Mouse (Mus musculus): ENCODE measurements around the gene Clpb. TPM values are rescaled to one million over a fixed set of nuclear protein-coding genes. Genes with fewer than 3 reads are reported as not detected.
"Not testable (repeated sequence)": the region's sequence is repeated elsewhere in the genome, so short reads cannot be mapped to it uniquely, and the experiment has no call there.

Gene Clpb
- total RNA-seq (2022) = 10 to 100 TPM; 50.4 to 57.6 (median 54.6) TPM

- peak; percentile 86 to 96 for DNase-seq (ENCODE audit: low spot score in 2 of 2)
Measured at GRCm38 (mm10) chr7:101663514-101664159, at the start of gene Clpb. TSS of gene Clpb (plus strand) at chr7:101663633.

GRCm38 (mm10) chr7:101615406-101615805 lies 48.0 kb upstream of the Clpb start:
- DNase-seq (ENCODE audit: low spot score in 2 of 2) = no peak

GRCm38 (mm10) chr7:101616136-101616835 lies 47.1 kb upstream of the Clpb start:
- DNase-seq (ENCODE audit: low spot score in 2 of 2) = no peak

GRCm38 (mm10) chr7:101617438-101618165 lies 45.8 kb upstream of the Clpb start:
- DNase-seq (ENCODE audit: low spot score in 2 of 2) = peak; percentile 44 to 88

- no peak for DNase-seq (ENCODE audit: low spot score in 2 of 2)
Measured at GRCm38 (mm10) chr7:101618273-101618672, 45.2 kb upstream of the Clpb start.

- peak; percentile 30 to 52 for DNase-seq (ENCODE audit: low spot score in 2 of 2)
Measured at GRCm38 (mm10) chr7:101620373-101620772, 43.1 kb upstream of the Clpb start.

- DNase-seq (ENCODE audit: low spot score in 2 of 2) = not testable (repeated sequence)
Measured at GRCm38 (mm10) chr7:101621861-101622260, 41.6 kb upstream of the Clpb start.

- DNase-seq (ENCODE audit: low spot score in 2 of 2) = no peak
Measured at GRCm38 (mm10) chr7:101624283-101624682, 39.1 kb upstream of the Clpb start.

- DNase-seq (ENCODE audit: low spot score in 2 of 2) = not testable (repeated sequence)
Measured at GRCm38 (mm10) chr7:101627166-101627565, 36.3 kb upstream of the Clpb start.

- no peak for DNase-seq (ENCODE audit: low spot score in 2 of 2)
Measured at GRCm38 (mm10) chr7:101628481-101628880, 35.0 kb upstream of the Clpb start.

GRCm38 (mm10) chr7:101633629-101634177 lies 29.7 kb upstream of the Clpb start:
- no peak for DNase-seq (ENCODE audit: low spot score in 2 of 2)

- no peak for DNase-seq (ENCODE audit: low spot score in 2 of 2)
Measured at GRCm38 (mm10) chr7:101634513-101634912, 28.9 kb upstream of the Clpb start.

- no peak for DNase-seq (ENCODE audit: low spot score in 2 of 2)
Measured at GRCm38 (mm10) chr7:101636056-101636455, 27.4 kb upstream of the Clpb start.

- no peak for DNase-seq (ENCODE audit: low spot score in 2 of 2)
Measured at GRCm38 (mm10) chr7:101643879-101644278, 19.6 kb upstream of the Clpb start.

- DNase-seq (ENCODE audit: low spot score in 2 of 2) = no peak
Measured at GRCm38 (mm10) chr7:101649729-101650128, 13.7 kb upstream of the Clpb start.

GRCm38 (mm10) chr7:101650565-101650964 lies 12.9 kb upstream of the Clpb start:
- no peak for DNase-seq (ENCODE audit: low spot score in 2 of 2)

- DNase-seq (ENCODE audit: low spot score in 2 of 2) = peak in 1 of 2 experiments; percentile 58
Measured at GRCm38 (mm10) chr7:101653681-101654209, 9.7 kb upstream of the Clpb start.

- no peak for DNase-seq (ENCODE audit: low spot score in 2 of 2)
Measured at GRCm38 (mm10) chr7:101654936-101655335, 8.5 kb upstream of the Clpb start.

GRCm38 (mm10) chr7:101662006-101662405 lies 1.4 kb upstream of the Clpb start:
- no peak for DNase-seq (ENCODE audit: low spot score in 2 of 2)

GRCm38 (mm10) chr7:101666581-101666980 lies 3.1 kb downstream of the Clpb start:
- peak in 1 of 2 experiments; percentile 45 for DNase-seq (ENCODE audit: low spot score in 2 of 2)

GRCm38 (mm10) chr7:101671601-101672280 lies 8.3 kb downstream of the Clpb start:
- DNase-seq (ENCODE audit: low spot score in 2 of 2) = no peak

All from left cerebral cortex, adult 8-10 months (tissue).